Mouse (Mus musculus) megakaryocyte, embryonic 14.5 days (primary cell): ENCODE results near the gene Bclaf1.

ENCODE experiments used
- FLI1 ChIP-seq: IDR thresholded peaks from 2 replicates; pipeline ENCODE4 v1.6.1; 2012; ENCODE audit warnings: low read length, inconsistent platforms, mixed read lengths
- GATA1 ChIP-seq: IDR thresholded peaks from 3 replicates; pipeline ENCODE4 v1.6.1; 2012; ENCODE audit warnings: mixed read lengths, low read length, inconsistent platforms, borderline replicate concordance

DNA sequence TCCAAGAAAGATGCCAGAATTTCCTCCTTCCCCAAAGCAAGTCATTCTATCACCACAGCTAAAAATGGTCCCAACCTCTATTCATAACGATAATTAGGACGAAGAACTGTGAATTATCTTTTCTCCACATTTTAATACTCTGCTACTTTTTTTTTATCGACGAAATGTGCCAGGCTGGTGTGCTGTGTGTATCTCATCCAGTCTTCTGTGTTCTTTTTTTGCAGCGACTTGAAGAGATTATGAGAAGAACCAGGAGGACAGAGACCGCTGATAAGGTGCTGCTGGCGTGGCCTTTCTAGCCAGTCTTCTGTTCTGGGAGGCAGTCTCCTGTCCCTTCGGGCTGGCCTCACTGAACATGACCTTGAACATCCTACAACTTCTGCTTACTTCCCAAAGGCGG lies 38.2 kb upstream of the Bclaf1 start:
- no peak for TF ChIP-seq GATA1
- no peak for TF ChIP-seq FLI1
